Mouse (Mus musculus): ENCODE measurements around the gene Cd22. TPM values are rescaled to one million over a fixed set of nuclear protein-coding genes. Genes with fewer than 3 reads are reported as not detected.
"Not testable (repeated sequence)": the region's sequence is repeated elsewhere in the genome, so short reads cannot be mapped to it uniquely, and the experiment has no call there.

Gene Cd22
- total RNA-seq (2021), result 3.2 and 14.1 TPM in 2 replicates
- long read RNA-seq, experiment 1, partial matches to known transcripts, result 1 of 1 reads
- long read RNA-seq, experiment 1, other reads (novel, unspliced or antisense), result 0 of 1 reads
- long read RNA-seq, experiment 2, result 0 reads

- no peak for DNase-seq
Measured at GRCm38 (mm10) chr7:30880176-30880575, at the start of gene Cd22. Gene Cd22 (minus strand): TSS chr7:30880342.

GRCm38 (mm10) chr7:30924581-30924980 lies 44.4 kb upstream of the Cd22 start, which contains the start of gene Hamp2:
Gene Hamp2 (minus strand): TSS chr7:30924681.
- DNase-seq, result not testable (repeated sequence)

- DNase-seq, result no peak
Measured at GRCm38 (mm10) chr7:30924071-30924470, 43.9 kb upstream of the Cd22 start.

GRCm38 (mm10) chr7:30922490-30922889 lies 42.3 kb upstream of the Cd22 start:
- DNase-seq, result not testable (repeated sequence)

- DNase-seq, result no peak
Measured at GRCm38 (mm10) chr7:30920217-30920616, 40.1 kb upstream of the Cd22 start.

- DNase-seq, result no peak
Measured at GRCm38 (mm10) chr7:30917219-30917618, 37.1 kb upstream of the Cd22 start.

- no peak for DNase-seq
Measured at GRCm38 (mm10) chr7:30916713-30917112, 36.6 kb upstream of the Cd22 start.

GRCm38 (mm10) chr7:30914732-30915131 lies 34.6 kb upstream of the Cd22 start, which contains the start of gene Mag:
Gene Mag (minus strand): TSS chr7:30914873.
- no peak for DNase-seq

GRCm38 (mm10) chr7:30909773-30910172 lies 29.6 kb upstream of the Cd22 start:
- DNase-seq, result no peak

- no peak for DNase-seq
Measured at GRCm38 (mm10) chr7:30908992-30909431, 28.9 kb upstream of the Cd22 start.

GRCm38 (mm10) chr7:30908277-30908991 lies 28.3 kb upstream of the Cd22 start:
- peak; percentile 45 for DNase-seq

GRCm38 (mm10) chr7:30904042-30904441 lies 23.9 kb upstream of the Cd22 start:
- DNase-seq, result peak; percentile 51

GRCm38 (mm10) chr7:30895217-30895616 lies 15.1 kb upstream of the Cd22 start:
- no peak for DNase-seq

GRCm38 (mm10) chr7:30892515-30892914 lies 12.4 kb upstream of the Cd22 start:
- no peak for DNase-seq

- no peak for DNase-seq
Measured at GRCm38 (mm10) chr7:30891746-30892145, 11.6 kb upstream of the Cd22 start.

GRCm38 (mm10) chr7:30890681-30891080 lies 10.5 kb upstream of the Cd22 start:
- no peak for DNase-seq

GRCm38 (mm10) chr7:30888786-30889185 lies 8.6 kb upstream of the Cd22 start:
- no peak for DNase-seq

- peak; percentile 27 for DNase-seq
Measured at GRCm38 (mm10) chr7:30887568-30888188, 7.5 kb upstream of the Cd22 start.

GRCm38 (mm10) chr7:30886852-30887251 lies 6.7 kb upstream of the Cd22 start:
- DNase-seq, result peak; percentile 41

GRCm38 (mm10) chr7:30884047-30884446 lies 3.9 kb upstream of the Cd22 start:
- peak; percentile 51 for DNase-seq

- DNase-seq, result peak; percentile 30
Measured at GRCm38 (mm10) chr7:30881367-30881766, 1.2 kb upstream of the Cd22 start.

- DNase-seq, result no peak
Measured at GRCm38 (mm10) chr7:30878950-30879349, 1.2 kb downstream of the Cd22 start.

- peak; percentile 89 for DNase-seq
Measured at GRCm38 (mm10) chr7:30873083-30873482, 7.1 kb downstream of the Cd22 start.
